Mouse (Mus musculus): ENCODE measurements around the gene Dapk1. TPM values are rescaled to one million over a fixed set of nuclear protein-coding genes. Genes with fewer than 3 reads are reported as not detected.

The Dapk1 gene
- polyA plus RNA-seq, 1 experiment from 2014 or later = 34.9 TPM

GRCm38 (mm10) chr13:60809690-60810089, 207.9 kb downstream of the Dapk1 start:
- no peak overlapping the region for H3K4me3 ChIP-seq (replicated peaks)
- no peak overlapping the region for H3K27ac ChIP-seq (replicated peaks)
- no peaks in the 10 kb centered on the region for H3K27me3 ChIP-seq (replicated peaks)
- H3K4me1 ChIP-seq = no peaks in the 10 kb centered on the region
- H3K36me3 ChIP-seq = no peaks in the 10 kb centered on the region
- H3K9me3 ChIP-seq (replicated peaks) = no peaks in the 10 kb centered on the region
- no peak overlapping the region for H3K4me2 ChIP-seq
- H3K9ac ChIP-seq (replicated peaks) = no peak overlapping the region
- ATAC-seq (ENCODE audit: low FRiP score) = no peak
- WGBS = 83% methylated on average over 2 of the region's 2 CpGs

GRCm38 (mm10) chr13:60812768-60813167, 211.0 kb downstream of the Dapk1 start:
- no peaks in the 10 kb centered on the region for H3K4me1 ChIP-seq
- ATAC-seq (ENCODE audit: low FRiP score) = no peak
- H3K27ac ChIP-seq (replicated peaks) = no peak overlapping the region
- H3K9ac ChIP-seq (replicated peaks) = no peak overlapping the region
- WGBS = 90% methylated on average over 6 of the region's 6 CpGs
- H3K36me3 ChIP-seq = no peaks in the 10 kb centered on the region
- H3K4me2 ChIP-seq = no peak overlapping the region
- H3K4me3 ChIP-seq (replicated peaks) = no peak overlapping the region
- H3K27me3 ChIP-seq (replicated peaks) = no peaks in the 10 kb centered on the region
- no peaks in the 10 kb centered on the region for H3K9me3 ChIP-seq (replicated peaks)

Other genes starting within 250 kb of the Dapk1 start
- not detected in 2 replicates for gene BC051665, start 184.4 kb downstream of the Dapk1 start, polyA plus RNA-seq (2015; fragmentation: Nextera tagmentation; extraction: Ambion mirVana)
- gene Ctsll3, start 200.9 kb downstream of the Dapk1 start, polyA plus RNA-seq (2015; fragmentation: Nextera tagmentation; extraction: Ambion mirVana) = not detected in 2 replicates